Mouse (Mus musculus) E14TG2a.4 (cell line): ENCODE results near the gene Ddx19b.

ENCODE experiments used
- CTCF ChIP-seq: conservative IDR thresholded peaks from 2 replicates; pipeline ENCODE4 v1.5.1; 2014; ENCODE audit warnings: low read length
- POU5F1 ChIP-seq: IDR thresholded peaks from 2 replicates; pipeline ENCODE4 v1.6.1; 2014; ENCODE audit warnings: low read length, borderline replicate concordance

- TF ChIP-seq CTCF (no peak), POU5F1 (no peak)
These were observed 50.2 kb downstream of the Ddx19b start for GRCm38 (mm10) chr8:110981304-110981703.
